Mouse (Mus musculus) heart, embryonic 10.5 days (tissue): Measurements from ENCODE around the gene Igsf8. TPM values are rescaled to one million over a fixed set of nuclear protein-coding genes. Genes with fewer than 3 reads are reported as not detected.

Source experiments
- DNase-seq: peaks from one replicate; pipeline ENCODE4 v3.0.0-alpha.2; 2017; ENCODE audit warnings: low spot score
- H3K27ac ChIP-seq: fragments of 300-500 bp; sonication (generic); 2 replicates; pipeline ENCODE4 v1.5.1; 2016; ENCODE audit warnings: mild to moderate bottlenecking
- H3K27me3 ChIP-seq: fragments of 300-500 bp; sonication (generic); 2 replicates; pipeline ENCODE4 v1.6.1; 2016; ENCODE audit warnings: mild to moderate bottlenecking; ENCODE audit not compliant: poor library complexity, insufficient read depth, severe bottlenecking
- H3K36me3 ChIP-seq: fragments of 300-500 bp; sonication (generic); 2 replicates; pipeline ENCODE4 v1.6.1; 2016; ENCODE audit warnings: mild to moderate bottlenecking, moderate library complexity
- H3K4me1 ChIP-seq: fragments of 300-500 bp; sonication (generic); 2 replicates; pipeline ENCODE4 v1.6.1; 2016; ENCODE audit warnings: mild to moderate bottlenecking
- H3K4me3 ChIP-seq: fragments of 300-500 bp; sonication (generic); 2 replicates; pipeline ENCODE4 v1.5.1; 2016; ENCODE audit warnings: mild to moderate bottlenecking, moderate library complexity
- H3K9me3 ChIP-seq: fragments of 300-500 bp; sonication (generic); 2 replicates; pipeline ENCODE4 v1.6.1; 2016; ENCODE audit warnings: mild to moderate bottlenecking, moderate library complexity
- WGBS: fragments of 180-500 bp; shearing (Covaris S2); methylation state at CpG from one replicate; pipeline ENCODE4 v1.1.7; 2016; 5-methylcytosine and 5-hydroxymethylcytosine counted together
- polyA plus RNA-seq: library from polyadenylated mRNA; unstranded; fragments of >200 nt; fragmentation: Nextera tagmentation; extraction: Ambion mirVana; gene quantifications from 2 replicates; pipeline ENCODE4 v1.2.1, GENCODE M21; 2016

Igsf8 gene
- polyA plus RNA-seq, 1 experiment from 2014 or later, result 33.2 TPM

DNA sequence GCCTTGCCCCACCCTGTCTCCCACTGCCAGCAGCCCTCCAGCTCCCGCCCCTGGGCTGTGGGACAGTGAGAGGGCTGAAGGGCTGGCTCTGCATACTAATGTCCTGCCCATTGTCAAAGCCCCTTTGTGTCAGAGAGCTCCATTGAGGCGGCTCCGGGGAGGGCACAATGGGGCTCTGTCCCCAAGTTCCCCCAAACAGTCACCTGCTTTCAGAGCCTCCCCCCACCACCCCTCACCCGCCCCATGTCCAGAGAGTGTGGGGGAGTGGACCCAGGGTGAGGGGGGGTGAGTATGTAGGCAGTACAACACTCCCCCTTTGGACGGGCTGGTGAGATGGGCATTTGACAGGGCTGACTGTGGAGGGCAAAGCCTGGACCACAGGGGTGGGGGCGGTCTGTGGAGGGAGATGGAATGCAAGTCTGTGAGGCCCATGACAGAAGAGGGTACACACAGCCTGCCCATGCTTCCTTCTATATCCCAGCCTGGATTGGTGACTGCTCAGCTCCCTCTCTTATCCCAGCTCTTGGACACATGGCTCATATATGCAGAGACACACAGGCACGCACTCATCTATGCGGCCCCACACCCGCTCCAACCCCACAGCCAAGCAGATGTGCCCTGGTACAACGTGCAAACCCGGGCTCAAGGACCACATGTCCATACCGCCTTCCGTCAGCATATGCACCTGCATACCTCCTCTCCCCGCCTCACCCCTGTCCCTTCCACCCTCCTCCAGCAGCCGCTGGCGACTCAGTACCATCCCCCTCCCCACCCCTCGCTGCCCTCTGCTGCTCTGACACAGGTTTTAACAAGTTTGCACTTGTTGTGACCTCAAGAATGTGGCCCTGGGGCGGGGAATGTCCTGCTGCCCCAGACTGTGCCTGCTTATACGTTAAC, 88.7 kb downstream of the Igsf8 start:
- Histone ChIP-seq H3K4me3 (peak overlapping the region; percentile 23), H3K27me3 (peaks cover 88% of the 10 kb centered on the region), H3K9me3 (no peaks in the 10 kb centered on the region), H3K36me3 (no peaks in the 10 kb centered on the region), H3K4me1 (peaks cover 13% of the 10 kb centered on the region), H3K27ac (peak overlapping the region; percentile 62)
- WGBS, result 16% methylated on average over 18 of the region's 19 CpGs
- DNase-seq, result no peak

DNA sequence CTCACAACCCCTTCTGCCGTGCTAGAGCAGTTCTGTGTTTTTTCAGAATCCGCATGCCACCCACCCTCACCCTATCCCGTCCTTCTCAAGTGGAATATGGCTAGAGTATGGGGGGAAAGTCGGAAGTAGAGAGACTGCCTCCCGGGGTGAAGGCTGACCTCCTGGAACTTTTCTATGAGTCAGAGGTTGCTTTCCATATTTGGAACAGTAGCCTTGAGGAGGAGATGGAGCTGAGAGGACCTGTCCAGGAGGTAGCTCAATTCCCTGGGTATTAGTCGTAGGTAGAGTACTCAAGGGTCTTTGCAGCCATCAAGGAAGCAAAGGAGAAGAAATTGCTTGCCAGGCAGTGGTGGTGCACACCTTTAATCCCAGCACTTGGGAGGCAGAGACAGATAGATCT, 90.6 kb downstream of the Igsf8 start:
- 66% methylated on average over 6 of the region's 6 CpGs for WGBS
- H3K27me3 ChIP-seq, result peaks cover 87% of the 10 kb centered on the region

DNA sequence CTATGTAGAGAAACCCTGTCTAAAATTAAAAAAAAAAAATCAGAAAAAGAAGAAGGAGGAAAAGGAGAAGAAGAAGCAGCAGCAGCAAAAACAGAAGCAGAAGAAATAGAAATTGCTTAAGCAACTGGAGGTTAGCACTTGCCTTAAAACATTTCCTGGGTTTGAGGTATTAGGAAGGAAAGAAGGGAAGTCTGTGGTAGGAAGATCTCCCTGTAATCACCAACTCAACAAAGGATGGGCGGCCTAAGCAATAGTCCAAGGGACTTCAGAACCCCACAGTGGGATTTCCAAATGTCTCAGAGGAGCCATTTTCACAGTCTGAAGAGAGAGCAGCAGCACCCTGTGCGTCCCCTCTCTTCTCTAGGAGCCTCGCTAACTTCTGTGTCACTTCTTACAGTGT, 91.0 kb downstream of the Igsf8 start:
- Histone ChIP-seq H3K4me1 (peaks cover 13% of the 10 kb centered on the region), H3K27ac (no peak overlapping the region), H3K9me3 (no peaks in the 10 kb centered on the region), H3K36me3 (no peaks in the 10 kb centered on the region), H3K27me3 (peaks cover 89% of the 10 kb centered on the region), H3K4me3 (no peak overlapping the region)
- no peak for DNase-seq
- 74% methylated on average over 3 of the region's 3 CpGs for WGBS

More for the DNA sequence above, 90.6 kb downstream of the Igsf8 start:
- no peak for DNase-seq
- H3K9me3 ChIP-seq, result no peaks in the 10 kb centered on the region
- H3K36me3 ChIP-seq, result no peaks in the 10 kb centered on the region
- H3K27ac ChIP-seq, result no peak overlapping the region
- H3K4me3 ChIP-seq, result no peak overlapping the region
- peaks cover 13% of the 10 kb centered on the region for H3K4me1 ChIP-seq

DNA sequence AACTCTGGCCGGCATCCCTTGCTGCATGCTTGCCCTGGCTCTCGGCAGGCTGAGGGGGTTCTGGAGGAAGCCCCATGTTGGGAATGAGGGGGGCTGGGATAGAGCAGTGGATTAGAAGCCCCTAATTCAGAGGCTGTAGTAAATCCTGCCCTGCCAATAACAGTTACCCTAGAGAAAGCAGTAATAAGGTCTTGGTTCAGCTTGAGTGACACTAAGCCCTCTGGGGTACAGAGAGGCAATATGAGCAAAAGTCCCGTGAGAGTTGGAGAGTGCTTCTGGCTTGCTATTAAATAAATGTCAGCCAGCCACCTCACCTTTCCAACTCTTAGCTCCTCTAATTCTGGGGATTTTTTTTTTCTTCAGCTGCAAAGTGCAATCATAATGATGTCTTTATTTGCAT, 93.9 kb downstream of the Igsf8 start:
- no peak overlapping the region for H3K27ac ChIP-seq
- no peak overlapping the region for H3K4me3 ChIP-seq
- H3K9me3 ChIP-seq, result no peaks in the 10 kb centered on the region
- DNase-seq, result no peak
- WGBS, result 51% methylated on average over 3 of the region's 3 CpGs
- H3K27me3 ChIP-seq, result peaks cover 80% of the 10 kb centered on the region
- no peaks in the 10 kb centered on the region for H3K36me3 ChIP-seq
- H3K4me1 ChIP-seq, result peaks cover 8% of the 10 kb centered on the region

DNA sequence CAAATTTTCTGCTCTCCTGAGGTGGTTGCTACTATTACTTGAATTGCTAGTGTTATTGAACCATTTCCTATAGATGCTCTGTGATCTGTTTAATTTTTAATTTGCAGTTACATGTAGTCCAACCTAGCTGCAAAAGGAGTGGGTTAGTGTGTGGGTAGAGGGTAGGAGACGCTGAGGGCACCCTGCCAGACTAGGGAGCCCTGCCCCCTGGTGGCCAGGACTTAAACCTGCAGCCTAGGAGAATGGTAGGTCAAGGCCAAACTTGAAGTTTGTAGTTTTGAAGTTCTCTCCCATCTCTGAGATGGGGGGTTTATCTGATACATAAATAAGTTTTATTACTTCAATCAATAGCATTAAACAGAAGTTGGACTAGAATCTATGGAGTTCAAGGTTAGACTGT, 96.1 kb downstream of the Igsf8 start:
- Histone ChIP-seq H3K4me1 (peaks cover 3% of the 10 kb centered on the region; the same call in 1 of the 2 replicates), H3K27ac (no peak overlapping the region), H3K9me3 (no peaks in the 10 kb centered on the region), H3K36me3 (no peaks in the 10 kb centered on the region), H3K4me3 (no peak overlapping the region), H3K27me3 (peaks cover 63% of the 10 kb centered on the region)
- no peak for DNase-seq
- WGBS, result 3% methylated on average over 1 of the region's 1 CpGs

DNA sequence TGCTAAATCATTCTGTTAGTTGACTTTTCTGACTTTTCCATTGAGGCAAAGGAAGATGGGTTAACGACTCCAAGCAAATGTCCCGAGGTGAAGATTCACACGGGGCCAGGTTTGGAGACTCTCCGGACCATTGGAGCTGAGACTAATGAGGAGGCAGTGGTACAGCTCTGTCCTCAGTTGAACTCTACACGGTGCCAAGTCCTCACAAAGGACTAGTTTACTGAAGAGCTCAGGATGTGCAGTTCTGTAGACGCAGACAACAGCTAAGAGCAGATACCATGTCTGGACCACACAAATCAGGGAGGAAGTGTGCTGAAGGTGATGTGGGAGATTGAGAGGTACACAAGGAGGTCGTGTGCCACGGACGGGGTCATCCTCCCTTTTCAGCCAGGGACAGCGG, 96.9 kb downstream of the Igsf8 start:
- 74% methylated on average over 10 of the region's 10 CpGs for WGBS
- Histone ChIP-seq H3K27me3 (peaks cover 58% of the 10 kb centered on the region), H3K9me3 (no peaks in the 10 kb centered on the region), H3K4me3 (no peak overlapping the region), H3K36me3 (no peaks in the 10 kb centered on the region), H3K27ac (no peak overlapping the region), H3K4me1 (peaks cover 3% of the 10 kb centered on the region; the same call in 1 of the 2 replicates)
- DNase-seq, result no peak

DNA sequence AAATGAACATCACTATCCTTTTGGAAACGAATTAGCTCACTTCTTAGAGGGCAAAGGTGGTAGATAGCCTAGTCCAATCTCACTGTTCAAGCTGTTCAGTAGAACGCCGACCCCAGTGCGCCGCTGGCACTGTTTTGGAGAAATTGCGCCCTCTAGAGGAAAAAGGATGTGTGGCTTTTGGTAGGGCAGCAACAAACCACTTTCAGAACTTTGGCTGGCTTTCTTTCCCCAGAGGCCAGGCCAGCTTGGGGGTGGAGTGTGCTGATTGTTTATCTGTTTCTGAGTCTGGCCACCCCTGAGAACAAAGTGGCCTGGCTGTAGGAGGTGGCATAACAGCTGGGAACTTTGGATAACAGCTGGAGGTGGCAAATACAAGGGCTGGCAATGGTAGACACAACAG, 103.2 kb downstream of the Igsf8 start:
- DNase-seq, result peak; percentile 82
- no peak overlapping the region for H3K4me3 ChIP-seq

DNA sequence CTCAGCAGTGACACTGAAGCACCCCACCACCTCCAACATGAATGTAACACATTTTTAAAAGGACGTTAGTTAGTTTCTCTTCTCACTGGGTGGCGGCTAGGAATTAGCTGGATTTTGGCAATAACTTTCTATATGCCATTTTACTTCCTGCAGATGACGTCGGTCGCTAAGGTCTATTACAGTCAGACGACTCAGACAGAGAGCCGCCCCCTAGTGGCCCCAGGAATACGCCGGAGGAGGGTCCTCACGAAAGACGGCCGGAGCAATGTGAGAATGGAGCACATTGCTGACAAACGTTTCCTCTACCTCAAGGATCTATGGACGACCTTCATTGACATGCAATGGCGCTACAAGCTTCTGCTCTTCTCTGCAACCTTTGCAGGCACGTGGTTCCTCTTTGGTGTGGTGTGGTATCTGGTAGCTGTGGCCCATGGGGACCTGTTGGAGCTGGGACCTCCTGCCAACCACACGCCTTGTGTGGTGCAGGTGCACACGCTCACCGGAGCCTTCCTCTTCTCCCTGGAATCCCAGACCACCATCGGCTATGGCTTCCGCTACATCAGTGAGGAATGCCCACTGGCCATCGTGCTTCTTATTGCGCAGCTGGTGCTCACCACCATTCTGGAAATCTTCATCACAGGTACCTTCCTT, 107.5 kb downstream of the Igsf8 start:
- Histone ChIP-seq H3K9me3 (no peaks in the 10 kb centered on the region), H3K36me3 (no peaks in the 10 kb centered on the region), H3K4me1 (0 out of 2 replicates have a peak, but pooled peaks cover 4% of the 10 kb centered on the region), H3K27me3 (peaks cover 33% of the 10 kb centered on the region), H3K27ac (no peak overlapping the region), H3K4me3 (peak overlapping the region; percentile 18; the same call in 1 of the 2 replicates)
- no peak for DNase-seq
- WGBS, result 25% methylated on average over 23 of the region's 23 CpGs

More for the DNA sequence above, 103.2 kb downstream of the Igsf8 start:
- Histone ChIP-seq H3K27ac (no peak overlapping the region), H3K36me3 (no peaks in the 10 kb centered on the region), H3K9me3 (no peaks in the 10 kb centered on the region), H3K27me3 (peaks cover 26% of the 10 kb centered on the region), H3K4me1 (0 out of 2 replicates have a peak, but pooled peaks cover 4% of the 10 kb centered on the region)
- 5% methylated on average over 6 of the region's 6 CpGs for whole genome bisulfite sequencing

Other genes starting within 250 kb of the Igsf8 start
- gene Vangl2, start 233.2 kb upstream of the Igsf8 start, polyA plus RNA-seq, result 12.8 and 16.0 TPM in 2 replicates
- gene Nhlh1, start 204.1 kb upstream of the Igsf8 start, polyA plus RNA-seq, result 0.09 TPM in 1 of 2 replicates, not detected in the other
- gene Copa, start 179.1 kb upstream of the Igsf8 start, polyA plus RNA-seq, result 188 and 218 TPM in 2 replicates
- gene Ncstn, start 178.8 kb upstream of the Igsf8 start, polyA plus RNA-seq, result 107 and 124 TPM in 2 replicates
- gene Pex19, start 134.9 kb upstream of the Igsf8 start, polyA plus RNA-seq, result 154 and 161 TPM in 2 replicates
- 110 and 125 TPM in 2 replicates for gene Dcaf8, start 113.6 kb upstream of the Igsf8 start, polyA plus RNA-seq
- gene Pea15a, start 54.8 kb upstream of the Igsf8 start, polyA plus RNA-seq, result 115 and 152 TPM in 2 replicates
- 225 and 307 TPM in 2 replicates for gene Casq1, start 41.8 kb upstream of the Igsf8 start, polyA plus RNA-seq
- 0.09 and 0.12 TPM in 2 replicates for gene Atp1a4, start 3.2 kb upstream of the Igsf8 start, polyA plus RNA-seq
- gene Atp1a2, start 36.4 kb downstream of the Igsf8 start, polyA plus RNA-seq, result 8.7 and 22.5 TPM in 2 replicates
- not detected in 2 replicates for gene Kcnj9, start 67.7 kb downstream of the Igsf8 start, polyA plus RNA-seq
- 0.09 TPM in 1 of 2 replicates, not detected in the other for gene Kcnj10, start 79.6 kb downstream of the Igsf8 start, polyA plus RNA-seq
- gene Pigm, start 114.9 kb downstream of the Igsf8 start, polyA plus RNA-seq, result 8.0 and 8.6 TPM in 2 replicates
- 0.92 and 1.1 TPM in 2 replicates for gene Slamf9, start 213.7 kb downstream of the Igsf8 start, polyA plus RNA-seq
- 13.7 and 37.5 TPM in 2 replicates for gene Igsf9, start 220.1 kb downstream of the Igsf8 start, polyA plus RNA-seq
- 276 and 315 TPM in 2 replicates for gene Tagln2, start 238.4 kb downstream of the Igsf8 start, polyA plus RNA-seq